Mouse (Mus musculus) cerebellum, adult 2 months (tissue): ENCODE data around the gene Tmtc1.

Experiments used
- CTCF ChIP-seq: fragments of 200-500 bp; IDR thresholded peaks from 2 replicates; pipeline ENCODE4 v1.5.1; 2011; ENCODE audit warnings: low read depth, mild to moderate bottlenecking, control low read depth, low read length, moderate library complexity, borderline replicate concordance; ENCODE audit not compliant: insufficient read depth
- POLR2A ChIP-seq: fragments of 200-500 bp; IDR thresholded peaks from 2 replicates; pipeline ENCODE4 v1.6.1; 2011; ENCODE audit warnings: low read length, control low read depth, borderline replicate concordance; ENCODE audit not compliant: insufficient read depth

DNA sequence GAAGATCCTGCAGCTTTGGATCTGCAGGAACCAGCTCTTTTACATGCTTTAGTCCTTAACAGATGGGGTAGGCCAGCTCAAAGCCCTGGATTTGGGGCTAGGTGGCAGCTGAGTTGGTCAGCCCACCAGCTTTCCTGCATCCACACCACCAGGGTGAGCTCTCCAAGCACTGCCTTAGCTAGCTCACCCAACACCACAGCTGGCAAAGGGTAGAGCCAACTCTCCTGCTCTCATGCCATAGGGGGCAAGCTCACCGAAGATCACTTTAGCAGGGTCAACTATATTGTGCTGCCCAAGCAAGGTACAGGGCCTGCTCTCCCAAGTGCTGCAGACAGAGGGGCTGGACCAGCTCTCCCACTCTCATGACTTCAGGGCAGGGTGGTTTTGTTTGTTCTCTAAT lies 6.6 kb downstream of the Tmtc1 start:
- TF ChIP-seq CTCF = no peak
- TF ChIP-seq POLR2A = no peak
